Mouse (Mus musculus): ENCODE results near the gene Trp53inp2.

- TF ChIP-seq GATA1 (IDR thresholded peaks at IDR 0.05; ENCODE audit: low read length) (no peak), TAL1 (IDR thresholded peaks at IDR 0.05; ENCODE audit: low read length) (no peak)
Observed at GRCm38 (mm10) chr2:155385090-155385489, 4.2 kb downstream of the Trp53inp2 start.
